Mouse (Mus musculus) spleen, adult 10 weeks (tissue): Measurements from ENCODE around the gene Zfp354b. TPM values are rescaled to one million over a fixed set of nuclear protein-coding genes. Genes with fewer than 3 reads are reported as not detected.

ENCODE experiments used
- polyA plus RNA-seq: library from polyadenylated mRNA; stranded (reverse); fragments of 350-450 nt; fragmentation: Illumina TruSeq; extraction: RNeasy Lipid Tissue Mini Kit (QIAGEN cat#74804); gene quantifications from one replicate; pipeline ENCODE4 v1.2.3, GENCODE M21; 2015; ENCODE audit warnings: low replicate concordance; ENCODE audit not compliant: insufficient read depth

Gene Zfp354b
- 0.62 TPM for polyA plus RNA-seq

GRCm38 (mm10) chr11:50931451-50931866 lies at the start of gene Zfp354b:
Gene Zfp354b (minus strand): TSS chr11:50931633.

GRCm38 (mm10) chr11:50966230-50966629 lies 34.8 kb upstream of the Zfp354b start, which contains the start of gene Olfr1378:
Gene Olfr1378 (plus strand): TSS chr11:50966530.

GRCm38 (mm10) chr11:50953665-50954064 lies 22.2 kb upstream of the Zfp354b start, which contains the start of gene Prop1:
Gene Prop1 (minus strand): TSS chr11:50953765.

GRCm38 (mm10) chr11:50943506-50943905 lies 12.1 kb upstream of the Zfp354b start, which contains the start of gene 4933414I15Rik:
Gene 4933414I15Rik (minus strand): TSS chr11:50943765.

GRCm38 (mm10) chr11:50915671-50916320 lies 15.6 kb downstream of the Zfp354b start, which contains the start of gene Zfp2:
Gene Zfp2 (minus strand): TSS chr11:50916165.

GRCm38 (mm10) chr11:50887390-50888128 lies 43.9 kb downstream of the Zfp354b start, which contains the start of gene Zfp454:
Gene Zfp454 (minus strand): TSS chr11:50887651.

Other genes with a start within 250 kb of the Zfp354b start
- 5.4 TPM for gene Zfp354c, start 103.9 kb downstream of the Zfp354b start, polyA plus RNA-seq
- gene Zfp879, start 90.1 kb downstream of the Zfp354b start, polyA plus RNA-seq: 0.37 TPM
- gene Grm6, start 80.9 kb downstream of the Zfp354b start, polyA plus RNA-seq: 2.6 TPM
- 0.62 TPM for gene Zfp454, start 44.0 kb downstream of the Zfp354b start, polyA plus RNA-seq
- 3.0 TPM for gene Zfp2, start 15.5 kb downstream of the Zfp354b start, polyA plus RNA-seq
- not detected for gene 4933414I15Rik, start 12.1 kb upstream of the Zfp354b start, polyA plus RNA-seq
- not detected for gene Prop1, start 22.1 kb upstream of the Zfp354b start, polyA plus RNA-seq
- gene Olfr1378, start 34.9 kb upstream of the Zfp354b start, polyA plus RNA-seq: not detected
- not detected for gene Olfr1377, start 50.3 kb upstream of the Zfp354b start, polyA plus RNA-seq
- not detected for gene Olfr51, start 72.0 kb upstream of the Zfp354b start, polyA plus RNA-seq
- not detected for gene Olfr54, start 82.6 kb upstream of the Zfp354b start, polyA plus RNA-seq
- not detected for gene Olfr1375, start 116.5 kb upstream of the Zfp354b start, polyA plus RNA-seq
- 2.6 TPM for gene Zfp354a, start 127.6 kb upstream of the Zfp354b start, polyA plus RNA-seq